Mouse (Mus musculus) cerebellum, adult 9-11 months (tissue): ENCODE measurements around the gene Atp6v0a4.

ENCODE experiments used
- DNase-seq: peaks from one replicate; pipeline ENCODE4 v3.0.0; 2022

The Atp6v0a4 gene

GRCm38 (mm10) chr6:38072137-38072796, 52.1 kb downstream of the Atp6v0a4 start:
- DNase-seq: no peak

GRCm38 (mm10) chr6:38071256-38071655, 53.1 kb downstream of the Atp6v0a4 start:
- DNase-seq: no peak

- peak; percentile 64 for DNase-seq
Measured at GRCm38 (mm10) chr6:38066215-38066614, 58.2 kb downstream of the Atp6v0a4 start.

- DNase-seq: peak; percentile 24
Measured at GRCm38 (mm10) chr6:38065501-38066122, 58.8 kb downstream of the Atp6v0a4 start.

- peak; percentile 58 for DNase-seq
Measured at GRCm38 (mm10) chr6:38065122-38065500, 59.3 kb downstream of the Atp6v0a4 start.

- DNase-seq: no peak
Measured at GRCm38 (mm10) chr6:38064621-38065020, 59.8 kb downstream of the Atp6v0a4 start.

- DNase-seq: no peak
Measured at GRCm38 (mm10) chr6:38058805-38059204, 65.6 kb downstream of the Atp6v0a4 start.

- no peak for DNase-seq
Measured at GRCm38 (mm10) chr6:38055471-38056330, 68.7 kb downstream of the Atp6v0a4 start.

GRCm38 (mm10) chr6:38049601-38050000, 74.8 kb downstream of the Atp6v0a4 start:
- DNase-seq: no peak

GRCm38 (mm10) chr6:38048800-38049561, 75.4 kb downstream of the Atp6v0a4 start:
- DNase-seq: no peak

- no peak for DNase-seq
Measured at GRCm38 (mm10) chr6:38048003-38048402, 76.4 kb downstream of the Atp6v0a4 start.

GRCm38 (mm10) chr6:38046838-38047237, 77.5 kb downstream of the Atp6v0a4 start, which contains the start of gene Svopl:
TSS of gene Svopl (minus strand) at chr6:38046996.
- no peak for DNase-seq

- no peak for DNase-seq
Measured at GRCm38 (mm10) chr6:38032801-38033566, 91.4 kb downstream of the Atp6v0a4 start.

- no peak for DNase-seq
Measured at GRCm38 (mm10) chr6:38031924-38032540, 92.4 kb downstream of the Atp6v0a4 start.

GRCm38 (mm10) chr6:38028205-38028604, 96.2 kb downstream of the Atp6v0a4 start:
- DNase-seq: no peak

GRCm38 (mm10) chr6:38027771-38028170, 96.6 kb downstream of the Atp6v0a4 start:
- no peak for DNase-seq

- no peak for DNase-seq
Measured at GRCm38 (mm10) chr6:38023284-38023683, 101.1 kb downstream of the Atp6v0a4 start.

GRCm38 (mm10) chr6:38021406-38021805, 103.0 kb downstream of the Atp6v0a4 start:
- DNase-seq: no peak

- DNase-seq: no peak
Measured at GRCm38 (mm10) chr6:38012829-38013228, 111.6 kb downstream of the Atp6v0a4 start.

- DNase-seq: peak; percentile 20
Measured at GRCm38 (mm10) chr6:38007459-38007858, 116.9 kb downstream of the Atp6v0a4 start.
